Mouse (Mus musculus) cerebellum, adult 2 months (tissue): ENCODE measurements at regions not wholly inside any gene's neighbourhood (a gene's known extent, or its start where the extent isn't known, plus 50 kb on each side); places are given as distances from the start of the nearest gene placed in this dataset.

Source experiments
- CTCF ChIP-seq: fragments of 200-500 bp; IDR thresholded peaks from 2 replicates; pipeline ENCODE4 v1.5.1; 2011; ENCODE audit warnings: low read depth, mild to moderate bottlenecking, control low read depth, low read length, moderate library complexity, borderline replicate concordance; ENCODE audit not compliant: insufficient read depth
- POLR2A ChIP-seq: fragments of 200-500 bp; IDR thresholded peaks from 2 replicates; pipeline ENCODE4 v1.6.1; 2011; ENCODE audit warnings: low read length, control low read depth, borderline replicate concordance; ENCODE audit not compliant: insufficient read depth

DNA sequence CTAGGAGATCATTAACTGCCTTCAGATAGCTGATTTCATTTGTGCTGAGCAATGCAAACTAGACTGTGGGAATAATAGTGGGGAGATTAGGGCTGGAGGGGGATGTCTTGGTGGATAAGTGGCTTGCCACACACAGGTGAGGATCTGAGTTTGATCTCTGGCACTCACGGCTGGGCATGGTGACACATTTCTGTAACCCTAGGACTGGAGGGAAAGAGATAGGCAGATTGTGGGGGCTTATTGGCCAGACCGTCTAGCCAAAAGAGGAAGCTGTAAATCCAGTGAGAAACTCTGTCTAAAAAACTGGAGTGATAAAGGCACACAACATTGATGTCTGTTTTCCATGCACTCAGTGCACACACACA lies 420.2 kb downstream of the Prdm2 start:
- TF ChIP-seq POLR2A (no peak), CTCF (no peak)
